Mouse (Mus musculus) neural tube, embryonic 14.5 days (tissue): ENCODE results near the gene Epo. TPM values are rescaled to one million over a fixed set of nuclear protein-coding genes. Genes with fewer than 3 reads are reported as not detected.

Source experiments
- ATAC-seq: fragments of 200-750 bp; cut with Nextera tagmentation; 2 replicates; pipeline ENCODE4 v1.8.0; 2017; ENCODE audit warnings: low read depth, mild to moderate bottlenecking, moderate TSS enrichment, moderate library complexity
- H3K27ac ChIP-seq: fragments of 300-500 bp; sonication (generic); 2 replicates; pipeline ENCODE4 v1.5.1; 2014; ENCODE audit warnings: low read depth, mild to moderate bottlenecking, control low read depth, low read length, moderate library complexity, mixed read lengths
- H3K27me3 ChIP-seq: fragments of 300-500 bp; sonication (generic); 2 replicates; pipeline ENCODE4 v1.6.1; 2014; ENCODE audit warnings: low read length; ENCODE audit not compliant: control insufficient read depth, insufficient read depth
- H3K36me3 ChIP-seq: fragments of 300-500 bp; sonication (generic); 2 replicates; pipeline ENCODE4 v1.6.1; 2014; ENCODE audit warnings: low read length, mixed read lengths; ENCODE audit not compliant: control insufficient read depth, insufficient read depth
- H3K4me1 ChIP-seq: fragments of 300-500 bp; sonication (generic); 2 replicates; pipeline ENCODE4 v1.6.1; 2014; ENCODE audit warnings: low read length; ENCODE audit not compliant: control insufficient read depth, insufficient read depth
- H3K4me2 ChIP-seq: fragments of 300-500 bp; sonication (generic); 2 replicates; pipeline ENCODE4 v1.6.1; 2014; ENCODE audit warnings: mild to moderate bottlenecking, low read depth, low read length, control low read depth
- H3K4me3 ChIP-seq: fragments of 300-500 bp; sonication (generic); 2 replicates; pipeline ENCODE4 v1.5.1; 2014; ENCODE audit warnings: low read depth, low read length, control low read depth, mixed read lengths
- H3K9ac ChIP-seq: fragments of 300-500 bp; sonication (generic); replicated peaks from 2 replicates; pipeline ENCODE4 v1.6.1; 2014; ENCODE audit warnings: low read depth, mild to moderate bottlenecking, control low read depth, low read length, mixed read lengths
- H3K9me3 ChIP-seq: fragments of 300-500 bp; sonication (generic); 2 replicates; pipeline ENCODE4 v1.6.1; 2016; ENCODE audit warnings: low read length; ENCODE audit not compliant: control insufficient read depth
- WGBS: fragments of 180-500 bp; shearing (Covaris S2); extraction: QIAGEN DNeasy Blood & Tissue Kit; methylation state at CpG from one replicate; pipeline ENCODE4 v1.1.7; 2014; 5-methylcytosine and 5-hydroxymethylcytosine counted together
- polyA plus RNA-seq: library from polyadenylated mRNA; unstranded; fragments of >200 nt; fragmentation: Nextera tagmentation; extraction: Ambion mirVana; gene quantifications from 2 replicates; pipeline ENCODE4 v1.2.1, GENCODE M21; 2014

Gene Epo
- polyA plus RNA-seq, 1 experiment from 2014 or later = not detected

DNA sequence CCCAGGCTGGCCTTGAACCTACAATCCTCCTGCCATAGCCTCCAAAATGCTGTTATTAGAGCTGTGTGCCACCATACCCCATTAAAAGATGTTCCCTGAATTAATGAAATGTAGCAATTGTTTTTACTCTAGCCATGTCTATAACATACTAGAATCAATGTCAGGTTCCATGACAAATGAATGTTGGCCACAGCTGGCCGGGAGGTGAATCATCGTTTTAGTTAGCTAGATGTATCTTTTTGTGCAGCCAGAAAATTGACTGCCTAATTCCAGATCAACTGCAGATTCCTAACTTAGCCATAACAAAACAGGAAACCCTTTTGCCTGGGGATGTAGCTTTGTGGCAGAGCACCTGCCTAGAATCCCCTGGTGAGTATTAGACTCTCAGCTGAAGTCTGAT, 16.8 kb upstream of the Epo start:
- no peaks in the 10 kb centered on the region for H3K36me3 ChIP-seq
- no peaks in the 10 kb centered on the region for H3K27me3 ChIP-seq
- WGBS = 79% methylated on average over 2 of the region's 2 CpGs
- no peaks in the 10 kb centered on the region for H3K9me3 ChIP-seq
- H3K4me1 ChIP-seq = peaks cover 9% of the 10 kb centered on the region; the same call in 1 of the 2 replicates
- no peak overlapping the region for H3K4me2 ChIP-seq
- H3K27ac ChIP-seq = no peak overlapping the region
- ATAC-seq = no peak
- H3K4me3 ChIP-seq = no peak overlapping the region
- no peak overlapping the region for H3K9ac ChIP-seq

DNA sequence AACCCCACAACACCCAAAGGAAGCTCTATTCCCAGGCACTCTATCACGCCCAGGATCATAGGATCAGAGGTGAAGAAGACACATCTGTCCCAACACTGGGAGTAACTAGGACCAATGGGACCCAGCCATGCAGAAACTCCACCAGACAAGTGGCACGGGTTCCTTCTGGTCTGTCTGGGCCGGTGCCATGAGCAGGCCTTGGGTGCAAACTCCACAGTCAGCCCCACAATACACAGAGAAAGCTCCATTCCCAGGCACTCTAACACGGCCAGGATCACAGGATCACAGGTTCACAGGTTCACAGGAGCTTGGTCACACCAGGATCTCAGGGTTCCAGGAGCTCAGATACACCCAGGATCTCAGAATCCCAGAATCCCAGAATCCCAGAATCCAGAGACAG, 12.6 kb upstream of the Epo start:
- Histone ChIP-seq H3K4me1 (no peaks in the 10 kb centered on the region), H3K4me2 (no peak overlapping the region), H3K9me3 (no peaks in the 10 kb centered on the region), H3K27me3 (no peaks in the 10 kb centered on the region), H3K9ac (no peak overlapping the region), H3K27ac (no peak overlapping the region), H3K36me3 (no peaks in the 10 kb centered on the region), H3K4me3 (no peak overlapping the region)
- 82% methylated on average over 4 of the region's 4 CpGs for WGBS
- no peak for ATAC-seq

- ATAC-seq = no peak
- WGBS = 68% methylated on average over 6 of the region's 6 CpGs
These were observed 11.9 kb upstream of the Epo start for GRCm38 (mm10) chr5:137544926-137545325.

DNA sequence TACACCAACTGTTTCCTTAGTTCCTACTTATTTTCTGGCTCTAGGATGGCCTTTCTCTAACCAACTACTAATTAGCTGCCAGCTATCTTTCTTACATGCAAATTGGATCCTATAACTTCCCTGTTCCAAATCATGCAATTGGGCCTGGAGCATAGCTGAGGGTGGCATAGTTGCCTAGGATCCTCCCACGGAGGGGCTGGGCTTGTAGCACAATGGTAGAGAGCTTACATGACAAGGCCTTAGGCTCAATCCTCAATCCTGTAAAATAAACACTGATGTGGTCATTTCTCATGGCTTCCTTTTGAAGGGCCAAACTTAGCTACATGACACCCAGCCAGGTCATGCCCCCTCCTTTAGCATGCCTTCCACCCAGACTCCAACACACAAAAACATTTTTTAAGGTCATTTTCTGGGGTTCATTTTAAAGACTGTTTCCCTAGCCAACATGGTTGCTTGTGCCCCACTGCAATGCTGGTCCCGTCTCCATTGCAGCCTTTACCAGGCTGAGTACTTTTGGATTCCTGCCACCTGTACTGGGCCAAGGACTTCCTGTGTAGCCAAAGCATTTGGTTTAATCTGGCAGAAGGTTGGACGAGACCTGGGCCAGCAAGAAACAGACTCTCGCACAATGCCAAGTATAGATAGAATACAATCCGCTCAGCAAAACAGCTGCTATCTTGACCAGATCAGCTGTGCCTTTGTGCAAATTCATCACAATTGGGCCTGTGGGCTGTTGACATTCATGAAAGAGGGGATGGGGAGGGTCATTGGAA, 8.9 kb upstream of the Epo start:
- Histone ChIP-seq H3K9me3 (no peaks in the 10 kb centered on the region), H3K4me2 (no peak overlapping the region), H3K27ac (no peak overlapping the region), H3K4me3 (no peak overlapping the region), H3K27me3 (no peaks in the 10 kb centered on the region), H3K9ac (no peak overlapping the region), H3K4me1 (no peaks in the 10 kb centered on the region), H3K36me3 (no peaks in the 10 kb centered on the region)
- 74% methylated on average over 5 of the region's 5 CpGs for WGBS
- no peak for ATAC-seq

More at GRCm38 (mm10) chr5:137544926-137545325, 11.9 kb upstream of the Epo start:
- Histone ChIP-seq H3K9me3 (no peaks in the 10 kb centered on the region), H3K4me1 (no peaks in the 10 kb centered on the region), H3K36me3 (no peaks in the 10 kb centered on the region), H3K27me3 (no peaks in the 10 kb centered on the region), H3K27ac (no peak overlapping the region), H3K4me2 (no peak overlapping the region), H3K4me3 (no peak overlapping the region), H3K9ac (no peak overlapping the region)

DNA sequence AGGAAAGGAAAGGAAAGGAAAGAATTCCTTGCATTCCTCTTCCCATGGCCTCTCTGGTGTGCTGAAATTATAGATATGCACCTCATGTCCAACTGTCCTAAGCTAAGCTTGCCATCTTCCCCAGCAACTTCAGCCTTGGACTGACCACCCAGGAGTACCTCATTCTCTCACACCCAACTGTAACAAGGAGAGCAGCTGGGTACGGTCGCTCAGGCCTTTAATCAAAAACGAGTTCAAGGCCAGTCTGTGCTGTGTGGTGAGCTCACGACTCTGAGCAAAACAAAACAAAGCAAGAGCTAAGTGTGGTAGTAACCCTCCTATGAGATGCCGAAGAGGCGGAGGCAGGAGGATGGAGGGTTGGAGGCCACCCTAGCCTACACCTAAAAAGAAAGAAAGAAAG, 7.9 kb upstream of the Epo start:
- Histone ChIP-seq H3K27me3 (no peaks in the 10 kb centered on the region), H3K4me3 (no peak overlapping the region), H3K9me3 (no peaks in the 10 kb centered on the region), H3K27ac (no peak overlapping the region), H3K36me3 (no peaks in the 10 kb centered on the region), H3K9ac (no peak overlapping the region), H3K4me2 (no peak overlapping the region), H3K4me1 (no peaks in the 10 kb centered on the region)
- WGBS = 73% methylated on average over 6 of the region's 6 CpGs
- ATAC-seq = no peak

- no peak overlapping the region for H3K4me2 ChIP-seq
- H3K27ac ChIP-seq = no peak overlapping the region
- no peak; the same call in 1 of the 2 replicates for ATAC-seq
- WGBS = 53% methylated on average over 7 of the region's 7 CpGs
- no peaks in the 10 kb centered on the region for H3K36me3 ChIP-seq
- H3K4me1 ChIP-seq = no peaks in the 10 kb centered on the region
- no peaks in the 10 kb centered on the region for H3K27me3 ChIP-seq
- no peaks in the 10 kb centered on the region for H3K9me3 ChIP-seq
- no peak overlapping the region for H3K9ac ChIP-seq
- no peak overlapping the region for H3K4me3 ChIP-seq
These were observed 6.3 kb upstream of the Epo start for GRCm38 (mm10) chr5:137539291-137539801.

DNA sequence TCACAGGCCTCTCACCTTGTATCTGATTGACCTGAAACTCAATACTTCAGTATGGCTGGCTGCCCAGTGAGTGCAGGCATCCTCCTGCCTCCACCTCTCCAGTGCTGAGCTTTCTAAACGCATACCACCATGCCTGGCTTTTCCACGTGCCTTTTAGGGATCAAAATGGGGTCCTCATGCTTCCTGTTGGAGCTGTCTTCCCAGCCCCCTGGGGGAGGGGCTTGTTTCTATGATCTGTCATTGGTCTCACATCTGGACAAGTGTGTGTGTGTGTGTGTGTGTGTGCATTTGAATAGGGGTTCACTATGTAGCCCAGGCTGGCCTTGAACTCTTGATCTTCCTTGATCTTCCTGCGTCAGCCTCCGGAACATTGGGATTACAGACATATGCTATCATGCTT, 4.4 kb upstream of the Epo start:
- Histone ChIP-seq H3K4me2 (no peak overlapping the region), H3K4me3 (no peak overlapping the region), H3K27ac (no peak overlapping the region), H3K4me1 (no peaks in the 10 kb centered on the region), H3K9me3 (no peaks in the 10 kb centered on the region), H3K9ac (no peak overlapping the region), H3K36me3 (no peaks in the 10 kb centered on the region), H3K27me3 (no peaks in the 10 kb centered on the region)
- ATAC-seq = no peak
- 60% methylated on average over 4 of the region's 4 CpGs for WGBS

DNA sequence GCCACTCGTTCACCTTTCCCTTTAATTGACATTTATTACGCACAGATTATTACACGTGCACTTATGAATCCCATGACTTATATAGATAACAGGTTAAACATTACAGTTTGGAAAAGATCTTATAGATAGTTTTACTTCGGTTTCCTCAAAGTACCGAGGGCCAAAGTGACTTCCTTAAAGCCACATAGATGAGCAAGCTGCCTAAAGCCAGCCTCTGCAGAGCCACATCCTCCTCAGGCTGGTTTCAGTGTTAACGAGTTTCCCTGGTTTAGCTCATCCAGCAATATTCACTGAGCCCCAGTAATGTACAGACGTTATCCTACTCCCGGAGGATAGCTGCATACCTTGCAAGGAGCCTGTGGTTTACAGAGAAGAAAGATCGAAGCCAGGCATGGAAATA, 2.3 kb upstream of the Epo start:
- no peak overlapping the region for H3K9ac ChIP-seq
- no peaks in the 10 kb centered on the region for H3K9me3 ChIP-seq
- H3K4me1 ChIP-seq = no peaks in the 10 kb centered on the region
- WGBS = 89% methylated on average over 9 of the region's 9 CpGs
- no peak overlapping the region for H3K27ac ChIP-seq
- H3K27me3 ChIP-seq = no peaks in the 10 kb centered on the region
- no peak for ATAC-seq
- H3K36me3 ChIP-seq = no peaks in the 10 kb centered on the region; the same call in 1 of the 2 replicates
- H3K4me2 ChIP-seq = no peak overlapping the region
- H3K4me3 ChIP-seq = no peak overlapping the region

DNA sequence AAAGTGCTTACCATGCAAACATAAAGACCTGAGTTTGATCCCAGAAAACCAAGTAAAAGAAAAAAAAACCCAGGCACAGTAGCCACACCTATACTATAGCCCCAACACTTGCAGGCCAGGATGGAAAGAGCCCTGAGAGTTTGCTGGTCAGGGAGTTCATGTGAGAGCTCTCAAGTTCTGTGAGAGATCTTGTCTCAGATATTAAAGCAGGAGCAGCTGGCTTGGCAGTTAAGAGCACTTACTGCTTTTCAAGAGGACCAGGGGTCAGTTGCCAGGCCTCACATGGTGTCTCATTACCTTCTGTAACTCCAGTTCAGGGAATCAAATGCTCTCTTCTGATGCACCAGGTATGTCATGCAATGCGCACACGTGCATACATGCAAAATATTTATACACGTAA, 1.7 kb upstream of the Epo start:
- WGBS = 96% methylated on average over 3 of the region's 3 CpGs

More for the DNA sequence above, 1.7 kb upstream of the Epo start:
- H3K4me1 ChIP-seq = peaks cover 2% of the 10 kb centered on the region; the same call in 1 of the 2 replicates
- ATAC-seq = no peak
- H3K27me3 ChIP-seq = no peaks in the 10 kb centered on the region
- no peak overlapping the region for H3K4me2 ChIP-seq
- no peaks in the 10 kb centered on the region for H3K9me3 ChIP-seq
- no peak overlapping the region for H3K4me3 ChIP-seq
- H3K9ac ChIP-seq = no peak overlapping the region
- peaks cover under 1% of the 10 kb centered on the region for H3K36me3 ChIP-seq
- H3K27ac ChIP-seq = no peak overlapping the region
